Mouse (Mus musculus) heart, embryonic 13.5 days (tissue): ENCODE results near the gene Sgca. TPM values are rescaled to one million over a fixed set of nuclear protein-coding genes. Genes with fewer than 3 reads are reported as not detected.

Experiments
- ATAC-seq: fragments of 200-750 bp; cut with Nextera tagmentation; 2 replicates; pipeline ENCODE4 v1.8.0; 2017; ENCODE audit warnings: moderate TSS enrichment; ENCODE audit not compliant: insufficient number of reproducible peaks, low FRiP score, low TSS enrichment; ENCODE audit errors: extremely low read depth
- H3K27ac ChIP-seq: fragments of 300-500 bp; sonication (generic); replicated peaks from 2 replicates; pipeline ENCODE4 v1.5.1; 2015; ENCODE audit warnings: moderate library complexity, mild to moderate bottlenecking, inconsistent platforms
- H3K27me3 ChIP-seq: fragments of 300-500 bp; sonication (generic); replicated peaks from 2 replicates; pipeline ENCODE4 v1.6.1; 2015; ENCODE audit warnings: mild to moderate bottlenecking, inconsistent platforms
- H3K36me3 ChIP-seq: fragments of 300-500 bp; sonication (generic); 2 replicates; pipeline ENCODE4 v1.6.1; 2015; ENCODE audit warnings: mild to moderate bottlenecking, inconsistent platforms
- H3K4me1 ChIP-seq: fragments of 300-500 bp; sonication (generic); 2 replicates; pipeline ENCODE4 v1.6.1; 2015; ENCODE audit warnings: inconsistent platforms
- H3K4me2 ChIP-seq: fragments of 300-500 bp; sonication (generic); 2 replicates; pipeline ENCODE4 v1.6.1; 2015; ENCODE audit warnings: inconsistent platforms, mild to moderate bottlenecking, moderate library complexity
- H3K4me3 ChIP-seq: fragments of 300-500 bp; sonication (generic); 2 replicates; pipeline ENCODE4 v1.5.1; 2015; ENCODE audit warnings: moderate library complexity, mild to moderate bottlenecking, inconsistent platforms
- H3K9ac ChIP-seq: fragments of 300-500 bp; sonication (generic); 2 replicates; pipeline ENCODE4 v1.6.1; 2015; ENCODE audit warnings: inconsistent platforms, mild to moderate bottlenecking, moderate library complexity
- H3K9me3 ChIP-seq: fragments of 300-500 bp; sonication (generic); 2 replicates; pipeline ENCODE4 v1.6.1; 2016; ENCODE audit warnings: inconsistent platforms
- WGBS: fragments of 180-500 bp; shearing (Covaris S2); methylation state at CpG from one replicate; pipeline ENCODE4 v1.1.7; 2015; ENCODE audit warnings: mixed read lengths; 5-methylcytosine and 5-hydroxymethylcytosine counted together
- polyA plus RNA-seq: library from polyadenylated mRNA; unstranded; fragments of >200 nt; fragmentation: Nextera tagmentation; extraction: Ambion mirVana; gene quantifications from 2 replicates; pipeline ENCODE4 v1.2.1, GENCODE M21; 2015

Gene Sgca
- polyA plus RNA-seq, 1 experiment from 2014 or later = 27.0 TPM

DNA sequence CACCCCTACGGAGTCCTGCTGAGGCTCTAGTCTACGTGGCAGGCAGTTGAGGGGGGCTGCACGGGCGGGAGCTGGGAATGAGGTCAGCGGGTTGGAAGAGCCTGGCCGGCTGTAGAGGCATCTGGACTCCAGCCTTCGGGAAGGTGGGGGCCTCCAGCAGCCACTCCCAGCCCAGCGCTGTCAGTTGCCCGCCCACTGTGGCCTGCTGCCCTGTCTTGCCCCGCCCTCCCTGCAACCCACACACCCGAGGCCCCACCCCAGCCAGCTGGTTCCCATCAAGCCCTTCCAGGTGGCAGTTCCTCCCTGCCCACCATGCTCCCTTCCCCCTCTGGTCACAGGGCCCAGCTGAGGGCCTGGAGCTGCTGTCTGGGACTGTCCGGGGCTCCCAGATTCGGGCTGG, 47.3 kb downstream of the Sgca start:
- peak overlapping the region; percentile 0; the same call in 1 of the 2 replicates for H3K4me3 ChIP-seq
- WGBS = 3% methylated on average over 13 of the region's 13 CpGs
- peak overlapping the region; percentile 86 for H3K27ac ChIP-seq
- no peaks in the 10 kb centered on the region for H3K36me3 ChIP-seq
- H3K9ac ChIP-seq = peak overlapping the region; percentile 75
- H3K4me1 ChIP-seq = peaks cover 57% of the 10 kb centered on the region
- H3K9me3 ChIP-seq = no peaks in the 10 kb centered on the region
- peak; percentile 84 for ATAC-seq
- H3K4me2 ChIP-seq = peak overlapping the region; percentile 57
- peaks cover 9% of the 10 kb centered on the region for H3K27me3 ChIP-seq

DNA sequence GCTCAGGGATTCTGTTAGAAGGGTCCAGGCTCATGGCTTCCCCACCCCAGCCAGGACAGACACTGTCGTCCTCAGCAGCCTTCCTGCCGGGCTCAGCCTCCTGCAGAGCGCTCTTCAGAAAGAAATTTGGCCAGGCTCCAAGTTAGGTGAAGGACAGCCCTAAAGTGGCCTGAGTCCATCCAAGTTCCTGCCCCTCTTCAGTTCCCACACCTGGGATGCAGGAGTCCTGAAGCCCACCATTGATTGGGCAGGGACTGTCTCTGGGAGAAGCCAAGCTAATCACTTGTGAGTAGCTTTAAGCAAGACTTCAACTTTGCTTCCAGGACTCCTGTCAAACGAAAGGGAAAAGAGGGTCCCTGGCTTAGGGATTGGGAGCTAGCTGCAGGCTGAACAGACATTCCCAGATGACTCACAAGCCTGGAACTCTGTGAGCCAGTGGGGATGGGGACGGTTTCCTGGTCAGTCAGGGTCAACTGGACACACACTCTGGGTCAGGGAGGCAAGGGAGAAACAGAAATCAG, 48.3 kb downstream of the Sgca start:
- H3K4me1 ChIP-seq = peaks cover 47% of the 10 kb centered on the region
- no peak for ATAC-seq
- no peaks in the 10 kb centered on the region for H3K36me3 ChIP-seq
- 5% methylated on average over 5 of the region's 5 CpGs for WGBS
- 0 out of 2 replicates have a peak overlapping the region, but pooled peaks have one; percentile 0 for H3K4me2 ChIP-seq
- H3K4me3 ChIP-seq = no peak overlapping the region
- peaks cover 5% of the 10 kb centered on the region; the same call in 1 of the 2 replicates for H3K27me3 ChIP-seq
- H3K9me3 ChIP-seq = no peaks in the 10 kb centered on the region
- H3K27ac ChIP-seq = peak overlapping the region; percentile 86
- H3K9ac ChIP-seq = peak overlapping the region; percentile 75

DNA sequence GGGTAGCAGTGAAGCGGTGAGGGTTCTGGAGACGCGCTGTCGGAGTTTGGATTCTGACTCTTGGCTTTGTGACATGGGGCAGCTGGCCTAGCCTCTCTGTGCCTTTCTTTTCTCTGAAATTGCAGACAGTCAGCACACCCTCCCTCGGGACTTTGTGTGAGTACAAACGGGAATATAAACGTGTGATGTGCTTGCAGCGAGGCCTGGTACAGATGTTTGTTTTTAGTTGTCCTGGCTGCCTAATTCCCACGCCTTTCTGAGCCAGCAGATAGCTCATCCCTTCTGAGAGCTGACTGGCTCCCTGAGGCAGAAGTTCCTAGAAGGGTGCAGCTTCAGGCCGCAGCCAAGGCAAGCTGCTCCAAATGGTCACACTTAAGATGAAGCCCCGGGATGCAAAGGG, 49.7 kb downstream of the Sgca start:
- Histone ChIP-seq H3K4me2 (no peak overlapping the region), H3K9ac (peak overlapping the region; percentile 47; the same call in 1 of the 2 replicates)
- ATAC-seq = no peak

DNA sequence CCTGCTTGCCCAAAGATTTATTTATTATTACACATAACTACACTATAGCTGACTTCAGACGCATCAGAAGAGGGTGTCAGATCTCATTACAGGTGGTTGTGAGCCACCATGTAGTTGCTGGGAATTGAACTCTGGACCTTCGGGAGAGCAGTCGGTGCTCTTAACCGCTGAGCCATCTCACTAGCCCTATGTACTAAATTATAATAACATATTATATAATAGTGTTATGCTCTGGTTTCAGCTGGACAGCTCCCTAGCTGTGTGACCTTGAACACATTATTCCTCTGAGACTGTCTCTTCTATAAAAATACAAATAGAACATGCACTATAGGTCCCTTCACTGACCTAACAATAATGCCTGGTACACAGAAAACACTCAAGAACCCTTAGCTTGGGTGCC, 51.1 kb downstream of the Sgca start:
- no peak overlapping the region for H3K4me2 ChIP-seq
- 0 out of 2 replicates have a peak, but pooled peaks cover 3% of the 10 kb centered on the region for H3K27me3 ChIP-seq
- 88% methylated on average over 4 of the region's 4 CpGs for WGBS
- no peak overlapping the region for H3K9ac ChIP-seq
- peaks cover 44% of the 10 kb centered on the region for H3K4me1 ChIP-seq
- no peak overlapping the region for H3K27ac ChIP-seq
- no peak overlapping the region for H3K4me3 ChIP-seq
- no peaks in the 10 kb centered on the region for H3K36me3 ChIP-seq
- no peaks in the 10 kb centered on the region for H3K9me3 ChIP-seq
- no peak for ATAC-seq

More for the DNA sequence above, 49.7 kb downstream of the Sgca start:
- Histone ChIP-seq H3K4me1 (peaks cover 46% of the 10 kb centered on the region), H3K27ac (peak overlapping the region; percentile 86), H3K36me3 (no peaks in the 10 kb centered on the region), H3K4me3 (no peak overlapping the region), H3K27me3 (peaks cover 3% of the 10 kb centered on the region; the same call in 1 of the 2 replicates), H3K9me3 (no peaks in the 10 kb centered on the region)
- WGBS = 53% methylated on average over 11 of the region's 11 CpGs

DNA sequence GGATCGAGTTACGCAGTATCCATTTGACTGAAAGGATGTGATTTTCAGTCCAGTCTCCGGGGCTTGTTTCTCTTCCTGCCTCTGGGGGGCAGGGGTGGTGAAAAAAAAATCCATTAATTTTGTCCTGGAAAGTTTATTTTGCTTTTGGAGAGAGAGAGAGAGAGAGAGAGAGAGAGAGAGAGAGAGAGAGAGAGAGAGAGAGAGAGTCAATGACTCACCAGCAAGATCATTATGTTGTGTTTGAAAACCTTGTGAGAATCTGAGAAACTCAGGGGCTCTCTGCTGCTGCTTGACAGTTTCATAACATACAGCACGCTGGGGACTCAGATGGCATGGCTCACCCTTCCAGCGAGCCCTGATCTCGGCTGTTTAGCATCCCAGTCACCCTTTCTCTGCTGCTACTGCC, 55.1 kb downstream of the Sgca start:
- Histone ChIP-seq H3K9me3 (no peaks in the 10 kb centered on the region), H3K9ac (0 out of 2 replicates have a peak overlapping the region, but pooled peaks have one; percentile 45), H3K4me2 (no peak overlapping the region), H3K4me1 (peaks cover 27% of the 10 kb centered on the region), H3K27me3 (no peaks in the 10 kb centered on the region), H3K27ac (no peak overlapping the region), H3K36me3 (no peaks in the 10 kb centered on the region), H3K4me3 (no peak overlapping the region)
- 37% methylated on average over 6 of the region's 6 CpGs for WGBS
- ATAC-seq = no peak

DNA sequence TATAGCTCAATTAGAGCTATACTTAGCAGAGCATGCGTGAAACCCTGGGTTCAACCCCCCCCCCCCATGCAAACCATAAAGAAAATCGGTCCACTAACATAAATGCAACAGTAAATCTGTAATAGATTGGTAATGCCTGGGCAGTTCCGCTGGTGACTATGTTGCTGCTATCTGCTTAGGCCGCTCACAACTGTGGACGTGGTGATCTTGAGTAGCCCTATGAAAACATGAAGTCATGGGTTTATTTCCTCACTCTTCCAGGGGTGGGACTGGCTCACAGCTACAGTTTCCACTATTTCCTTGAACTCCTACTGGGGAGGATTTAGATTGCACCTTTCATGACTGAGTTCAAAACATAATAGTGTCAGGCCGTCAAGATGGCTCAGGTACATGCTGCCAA, 58.4 kb downstream of the Sgca start:
- no peak overlapping the region for H3K9ac ChIP-seq
- peaks cover 45% of the 10 kb centered on the region for H3K4me1 ChIP-seq
- ATAC-seq = no peak; the same call in 1 of the 2 replicates
- H3K4me2 ChIP-seq = no peak overlapping the region
- peak overlapping the region; percentile 70 for H3K27ac ChIP-seq
- H3K36me3 ChIP-seq = no peaks in the 10 kb centered on the region
- 49% methylated on average over 6 of the region's 6 CpGs for WGBS
- H3K4me3 ChIP-seq = no peak overlapping the region
- no peaks in the 10 kb centered on the region for H3K9me3 ChIP-seq
- 0 out of 2 replicates have a peak, but pooled peaks cover under 1% of the 10 kb centered on the region for H3K27me3 ChIP-seq

DNA sequence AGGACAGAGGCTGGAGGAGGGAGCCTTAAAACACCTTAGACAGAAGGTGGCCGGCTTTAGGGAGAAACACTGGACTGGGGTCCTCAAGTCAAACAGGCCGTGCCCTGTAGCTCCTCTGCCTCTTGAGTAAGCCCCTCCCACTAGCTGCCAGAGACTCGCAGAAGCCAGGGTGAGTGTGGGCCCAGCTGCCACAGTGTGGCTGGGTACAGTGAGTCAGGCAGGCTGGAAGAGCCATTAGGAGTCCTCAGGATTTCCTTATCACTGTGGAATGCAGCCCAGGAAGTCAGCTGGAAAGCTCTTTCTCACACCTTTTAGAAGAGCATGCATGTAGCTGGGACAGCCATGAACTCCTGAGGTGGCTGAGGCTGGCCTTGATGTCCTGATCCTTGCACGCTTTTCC, 59.6 kb downstream of the Sgca start:
- Histone ChIP-seq H3K4me2 (peak overlapping the region; percentile 45; the same call in 1 of the 2 replicates), H3K4me1 (peaks cover 46% of the 10 kb centered on the region), H3K27me3 (0 out of 2 replicates have a peak, but pooled peaks cover 3% of the 10 kb centered on the region), H3K36me3 (no peaks in the 10 kb centered on the region), H3K9ac (no peak overlapping the region), H3K27ac (peak overlapping the region; percentile 70), H3K9me3 (no peaks in the 10 kb centered on the region), H3K4me3 (no peak overlapping the region)
- ATAC-seq = 0 out of 2 replicates have a peak, but pooled peaks have one; percentile 57
- WGBS = 24% methylated on average over 4 of the region's 4 CpGs

DNA sequence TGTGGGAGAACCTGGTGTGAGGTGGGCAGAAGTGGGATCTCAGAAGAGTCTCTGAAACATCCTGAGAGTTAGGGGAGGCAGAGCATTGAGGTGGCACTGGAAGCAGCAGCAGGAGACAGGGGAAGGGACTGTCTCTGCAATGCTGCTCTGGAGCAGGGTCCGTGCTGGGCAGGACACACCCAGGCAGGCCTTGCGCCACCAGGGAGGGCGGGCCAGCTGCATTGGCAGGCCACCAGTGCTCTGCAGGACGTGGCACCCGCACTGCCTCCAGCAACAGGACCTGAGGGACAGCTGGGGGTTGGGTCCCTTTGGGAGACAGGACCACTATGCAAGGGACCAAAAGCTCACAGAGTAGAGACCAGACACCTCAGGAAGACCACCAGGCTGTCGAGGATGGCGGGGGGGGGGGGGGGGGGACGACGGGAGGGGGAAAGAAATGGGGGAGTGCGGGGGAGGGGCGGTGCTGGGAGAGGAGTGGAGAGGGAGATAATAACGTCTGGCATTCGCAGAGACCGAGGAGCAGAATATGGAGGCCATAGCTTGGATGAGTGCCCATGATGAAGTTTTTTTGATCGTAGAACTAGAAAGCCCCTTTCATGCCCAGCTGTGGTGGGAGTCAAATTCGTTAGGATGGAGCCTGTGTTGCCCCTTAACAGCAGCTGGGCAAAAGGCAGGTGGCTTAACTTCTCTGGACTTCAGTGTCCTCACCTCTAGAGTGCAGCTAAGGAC, 60.3 kb downstream of the Sgca start:
- H3K9me3 ChIP-seq = no peaks in the 10 kb centered on the region
- peak overlapping the region; percentile 45 for H3K4me2 ChIP-seq
- peaks cover 42% of the 10 kb centered on the region for H3K4me1 ChIP-seq
- H3K9ac ChIP-seq = peak overlapping the region; percentile 50; the same call in 1 of the 2 replicates
- 17% methylated on average over 11 of the region's 16 CpGs for WGBS
- H3K36me3 ChIP-seq = no peaks in the 10 kb centered on the region
- H3K27ac ChIP-seq = peak overlapping the region; percentile 70
- H3K27me3 ChIP-seq = 0 out of 2 replicates have a peak, but pooled peaks cover 3% of the 10 kb centered on the region
- ATAC-seq = 0 out of 2 replicates have a peak, but pooled peaks have one; percentile 10
- H3K4me3 ChIP-seq = no peak overlapping the region

DNA sequence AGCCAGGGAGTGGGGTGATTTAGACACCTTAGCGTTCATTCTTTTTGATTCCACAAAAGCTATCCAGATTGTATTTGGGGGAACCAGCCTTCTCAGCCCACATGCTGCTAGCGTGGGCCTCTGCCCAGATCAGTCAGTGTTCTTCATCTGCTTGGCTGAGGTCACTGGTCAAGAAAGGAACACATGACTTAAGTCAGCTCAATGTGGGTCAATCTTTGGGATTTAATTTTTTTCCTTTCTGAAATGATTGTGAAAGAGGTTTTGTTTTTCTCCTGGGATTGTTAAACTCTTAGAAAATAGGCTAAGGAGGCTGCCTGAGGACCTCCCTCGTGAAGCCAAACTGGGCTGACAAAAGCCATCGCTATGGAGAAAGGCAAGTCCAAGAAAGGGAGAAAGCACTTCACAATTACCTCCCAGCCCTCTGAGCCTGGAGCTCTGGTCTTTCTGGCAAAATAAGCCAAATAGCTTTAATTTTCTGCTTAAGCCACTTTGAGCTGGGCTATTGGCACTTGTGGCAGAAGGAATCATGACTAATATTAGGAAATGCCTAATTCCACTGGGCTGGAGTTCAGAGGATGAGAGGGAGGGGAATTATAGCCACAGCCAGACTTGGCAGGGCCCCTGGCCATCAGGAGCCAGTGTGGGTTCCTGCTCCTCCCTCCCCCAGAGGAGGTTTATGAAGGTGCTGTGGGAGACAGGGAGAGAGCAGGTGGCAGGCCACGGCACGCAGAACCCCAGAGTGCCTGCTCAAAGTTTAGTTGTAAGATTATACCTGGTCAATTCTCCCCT, 62.6 kb downstream of the Sgca start:
- peak overlapping the region; percentile 37; the same call in 1 of the 2 replicates for H3K27ac ChIP-seq
- H3K27me3 ChIP-seq = 0 out of 2 replicates have a peak, but pooled peaks cover 3% of the 10 kb centered on the region
- H3K36me3 ChIP-seq = no peaks in the 10 kb centered on the region
- H3K4me3 ChIP-seq = no peak overlapping the region
- ATAC-seq = no peak
- peaks cover 40% of the 10 kb centered on the region for H3K4me1 ChIP-seq
- no peaks in the 10 kb centered on the region for H3K9me3 ChIP-seq
- H3K4me2 ChIP-seq = no peak overlapping the region
- WGBS = 68% methylated on average over 6 of the region's 6 CpGs
- no peak overlapping the region for H3K9ac ChIP-seq
